Mouse (Mus musculus): ENCODE measurements at regions not wholly inside any gene's neighbourhood (a gene's known extent, or its start where the extent isn't known, plus 50 kb on each side); places are given as distances from the start of the nearest gene placed in this dataset.

DNA sequence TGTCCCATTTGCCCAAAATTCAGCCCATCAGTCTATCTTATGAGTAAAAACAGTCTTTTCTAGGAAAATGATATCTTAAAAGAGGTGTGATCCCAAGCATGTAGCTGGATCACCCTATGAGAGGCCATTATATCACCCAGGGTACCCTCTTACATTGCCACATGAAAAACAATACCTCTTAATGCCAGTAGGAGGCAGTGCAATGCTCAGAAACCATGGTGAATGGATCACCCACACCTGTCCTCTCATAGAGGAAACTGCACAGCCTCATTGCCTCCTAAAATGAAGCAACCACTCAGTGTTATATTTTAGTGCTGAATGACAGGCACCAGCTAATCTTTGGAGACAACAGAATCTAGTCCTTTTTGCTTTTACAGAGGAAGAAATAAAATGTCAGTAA is 114.0 kb upstream of the Nxt1 start:
- DNase-seq (ENCODE audit: low spot score in 2 of 2), result no peak

DNA sequence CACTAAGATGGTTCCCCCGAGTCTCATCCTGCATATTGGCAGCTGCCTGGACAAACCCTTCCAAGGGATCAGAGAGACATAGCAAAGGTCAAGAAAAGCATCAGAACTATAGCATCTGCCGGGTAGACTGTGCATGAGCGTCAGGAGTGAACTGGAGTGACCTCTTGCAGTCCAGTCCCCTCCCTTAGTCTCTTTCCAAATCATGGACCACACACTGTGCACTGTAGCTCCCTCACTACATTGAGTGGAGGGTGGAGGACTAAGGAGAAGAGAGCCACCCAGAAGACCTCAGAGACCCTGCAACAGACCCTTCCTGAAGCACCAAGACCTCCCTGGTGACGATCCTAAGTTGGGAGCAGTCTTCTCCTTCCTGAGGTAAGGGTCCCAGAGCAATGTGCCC is 107.8 kb upstream of the Cd93 start:
- DNase-seq (ENCODE audit: low spot score in 2 of 2), result no peak

DNA sequence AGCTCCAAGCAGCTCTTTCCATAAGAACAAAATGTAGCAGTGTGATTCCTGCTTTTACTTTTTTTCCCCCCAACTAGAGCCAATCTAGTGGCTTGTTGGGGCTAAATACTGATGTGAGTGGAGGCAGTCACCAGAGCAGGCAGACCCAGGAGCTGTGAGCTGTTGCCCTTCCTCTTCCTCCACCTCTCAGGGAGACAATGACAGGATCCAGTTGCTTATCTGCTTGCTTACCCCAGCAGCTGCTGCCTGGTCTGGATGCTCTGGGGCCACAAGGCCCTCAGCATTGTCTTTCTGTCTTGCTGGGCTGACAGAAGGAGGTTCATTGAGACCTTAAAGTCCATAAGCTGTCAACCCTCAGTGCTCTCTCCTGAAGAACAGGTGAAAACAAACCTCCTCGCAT is 106.3 kb upstream of the Cd93 start:
- no peak for DNase-seq (ENCODE audit: low spot score in 2 of 2)

DNA sequence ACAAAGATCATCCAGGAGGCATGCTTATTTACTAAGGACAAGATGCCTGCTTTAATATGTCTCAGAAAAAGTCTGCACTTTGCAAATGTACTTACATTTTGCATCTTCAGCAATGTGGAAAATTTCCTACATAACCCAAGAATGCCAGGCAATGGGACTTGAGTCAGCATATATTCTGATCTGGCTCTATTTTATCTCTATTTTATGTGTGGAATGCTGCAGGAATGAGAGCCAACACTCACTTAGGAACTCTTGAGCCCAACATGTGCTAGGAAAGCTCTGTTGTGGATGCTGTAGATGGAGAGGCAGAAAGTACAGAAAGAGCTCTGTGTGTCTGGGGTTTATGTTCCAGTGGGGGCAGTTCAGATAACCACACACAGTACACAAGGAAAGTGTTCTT is 99.0 kb upstream of the Cd93 start:
- DNase-seq (ENCODE audit: low spot score in 2 of 2), result no peak

DNA sequence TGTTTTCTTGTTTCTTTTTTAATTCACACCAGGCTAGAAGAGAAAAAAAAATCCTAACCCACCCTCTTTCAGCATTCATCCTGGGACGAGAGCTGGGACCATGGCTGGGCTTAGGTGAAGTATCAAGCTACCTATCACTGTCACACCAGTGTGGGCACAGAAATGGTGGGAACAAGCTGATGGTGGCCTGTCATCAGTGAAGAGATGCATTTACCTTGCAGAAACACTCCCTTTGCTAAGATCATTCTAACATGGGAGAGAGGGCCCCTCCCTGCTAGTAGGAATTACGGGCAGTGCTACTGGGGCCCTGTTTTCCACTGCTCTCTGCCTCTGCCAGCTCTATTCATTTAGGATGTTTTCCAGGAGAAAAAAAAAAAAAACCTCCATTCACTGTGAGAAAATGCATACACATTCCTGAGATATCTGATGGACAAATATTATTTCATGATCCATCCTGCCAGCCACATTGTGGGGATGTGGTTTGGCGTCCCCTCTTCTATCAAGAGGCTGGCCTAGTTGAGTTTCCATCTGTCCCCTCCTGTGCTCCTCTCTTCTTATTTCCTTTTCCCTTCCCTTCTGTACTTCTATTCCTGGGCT is 94.6 kb upstream of the Cd93 start:
- no peak for DNase-seq (ENCODE audit: low spot score in 2 of 2)

DNA sequence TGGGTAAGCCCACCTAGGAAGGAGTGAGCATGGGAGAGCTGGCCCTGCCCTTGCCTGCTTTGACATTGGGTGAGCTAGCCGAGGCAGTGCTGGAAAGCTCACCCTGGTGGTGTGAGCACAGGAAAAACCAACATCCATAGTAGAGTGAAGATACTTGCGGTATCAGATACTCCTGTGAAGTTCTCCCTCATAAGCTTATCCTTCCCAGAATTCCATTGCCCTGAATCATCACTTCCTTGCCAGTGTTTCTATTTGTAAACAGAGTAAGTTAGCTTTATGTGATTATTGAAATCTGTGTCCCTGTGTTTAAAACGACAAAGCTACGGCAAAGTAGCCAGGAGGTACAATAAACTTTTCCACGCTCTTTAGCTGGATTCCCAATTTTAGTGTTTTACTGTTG is 93.9 kb upstream of the Cd93 start:
- no peak for DNase-seq (ENCODE audit: low spot score in 2 of 2)

DNA sequence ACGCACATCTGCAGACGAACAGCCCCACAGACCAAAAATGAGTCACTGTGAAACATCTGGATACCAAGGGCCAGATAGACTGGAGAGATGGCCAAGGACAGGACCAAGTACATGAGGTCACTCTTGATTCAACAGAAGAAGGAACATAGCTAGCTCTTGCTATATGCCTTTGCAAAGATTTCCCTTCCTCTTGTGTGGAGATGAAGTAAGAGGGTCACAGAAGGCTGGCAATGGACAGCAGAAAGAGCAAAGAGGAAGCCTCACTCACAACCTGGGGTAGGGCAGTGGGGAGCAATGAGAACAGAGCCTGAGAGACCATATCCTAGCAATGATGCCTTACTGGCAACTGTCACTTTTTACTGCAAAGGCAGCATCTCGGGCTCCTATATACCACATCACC is 93.2 kb upstream of the Cd93 start:
- no peak for DNase-seq (ENCODE audit: low spot score in 2 of 2)

DNA sequence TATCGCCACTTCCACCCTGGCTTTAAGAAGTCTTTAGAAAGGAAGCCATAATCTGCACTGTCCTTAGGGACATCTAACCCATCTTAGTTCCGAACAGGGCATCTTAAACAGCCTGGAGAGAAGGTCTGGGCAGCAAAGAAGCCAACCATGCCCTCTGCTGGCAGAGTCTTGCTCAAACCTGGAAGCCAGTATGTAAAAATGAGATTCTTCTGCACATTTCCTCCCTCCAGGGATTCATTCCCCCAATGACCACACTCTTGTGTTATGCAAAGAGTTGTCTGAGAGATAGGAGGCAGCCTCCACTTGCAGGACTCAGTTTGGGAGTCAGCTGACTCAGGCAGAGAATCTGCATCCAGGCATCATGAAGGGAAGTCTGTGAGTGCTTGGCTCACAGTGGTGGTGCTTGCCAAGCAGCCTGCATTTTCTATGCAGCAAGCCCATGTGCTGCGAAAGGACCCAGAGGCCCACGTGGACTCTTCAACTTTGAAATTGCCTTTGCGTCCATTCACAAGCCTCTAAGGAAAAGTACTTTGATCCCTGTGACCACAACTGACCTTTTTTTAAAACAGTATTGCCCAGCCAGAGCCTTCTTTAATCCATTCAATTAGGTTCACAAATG is 92.3 kb upstream of the Cd93 start:
- peak in 1 of 2 experiments; percentile 15 for DNase-seq (ENCODE audit: low spot score in 2 of 2)

DNA sequence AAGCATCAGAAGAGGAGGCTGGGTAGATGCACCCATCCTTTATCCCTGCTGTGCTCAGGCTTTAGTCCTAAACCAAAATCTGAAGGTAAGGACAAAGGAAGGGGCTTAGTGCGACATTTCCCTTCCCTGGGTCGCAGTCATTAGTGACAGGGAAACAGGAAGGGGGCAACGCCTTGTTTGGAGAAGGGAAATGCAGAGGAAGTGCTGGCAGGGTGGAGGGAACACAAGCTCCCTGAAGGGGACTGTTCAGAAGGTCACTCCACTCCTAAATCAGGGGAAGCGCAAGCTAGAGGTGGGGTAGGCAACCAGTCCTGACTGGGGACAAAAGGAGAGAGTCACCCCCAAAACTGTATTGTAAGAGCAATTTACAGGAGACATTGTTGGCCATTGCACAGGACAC is 88.7 kb upstream of the Cd93 start:
- no peak for DNase-seq (ENCODE audit: low spot score in 2 of 2)

DNA sequence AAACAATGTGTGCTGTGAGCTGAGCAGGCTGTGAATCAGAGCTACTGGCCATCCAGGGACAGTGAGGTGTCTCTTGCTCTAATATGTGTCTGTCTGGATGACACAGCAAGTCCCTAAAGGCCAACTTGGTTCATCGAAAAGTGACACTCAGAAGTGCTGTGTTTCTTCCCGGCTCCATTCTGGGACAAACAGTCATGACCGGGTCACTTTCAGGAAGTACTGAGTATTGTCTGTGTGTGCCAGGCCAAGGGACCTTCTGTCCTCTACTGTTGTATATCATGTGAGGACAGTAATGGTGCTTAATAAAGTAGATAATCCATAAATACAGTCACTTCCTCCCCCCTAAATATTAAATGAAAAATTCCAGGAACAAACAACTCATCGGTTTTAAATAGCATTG is 87.2 kb upstream of the Cd93 start:
- no peak for DNase-seq (ENCODE audit: low spot score in 2 of 2)

DNA sequence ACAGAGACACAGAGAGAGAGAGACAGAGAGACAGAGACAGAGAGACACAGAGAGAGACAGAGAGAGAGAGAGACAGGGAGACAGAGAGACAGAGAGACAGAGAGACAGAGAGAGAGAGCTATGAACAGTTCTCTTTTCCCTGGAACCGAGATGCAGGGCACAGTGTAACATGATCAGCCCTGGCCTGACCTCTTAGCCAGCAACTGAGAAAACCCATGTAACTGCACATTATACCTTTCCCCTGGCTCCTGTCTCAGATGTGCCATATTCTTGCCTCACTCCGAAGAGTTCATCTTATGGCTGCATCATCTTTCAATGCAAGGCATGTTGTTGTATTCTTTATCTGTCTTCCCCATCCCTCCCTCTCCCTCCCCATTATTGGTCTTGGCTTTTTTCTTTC is 86.5 kb upstream of the Cd93 start:
- no peak for DNase-seq (ENCODE audit: low spot score in 2 of 2)

DNA sequence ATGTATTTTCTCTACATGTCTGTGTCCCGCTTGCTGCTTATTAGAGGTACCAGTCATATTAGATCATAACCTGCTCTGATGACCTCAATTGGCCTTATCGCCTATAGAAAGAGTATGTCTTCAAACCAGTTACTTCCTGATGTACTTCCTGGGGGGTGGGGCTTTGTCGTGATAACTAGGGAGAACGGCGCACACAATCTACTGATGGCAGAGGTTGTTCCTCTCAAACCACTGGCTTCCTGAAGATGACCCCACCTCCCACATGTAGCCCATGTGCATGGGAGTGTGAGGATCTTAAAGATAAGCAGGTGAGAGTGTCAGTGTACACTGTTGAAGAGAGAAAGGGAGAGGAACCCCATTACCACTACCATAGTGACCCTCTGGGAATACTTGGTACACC is 84.4 kb upstream of the Cd93 start:
- no peak for DNase-seq (ENCODE audit: low spot score in 2 of 2)

DNA sequence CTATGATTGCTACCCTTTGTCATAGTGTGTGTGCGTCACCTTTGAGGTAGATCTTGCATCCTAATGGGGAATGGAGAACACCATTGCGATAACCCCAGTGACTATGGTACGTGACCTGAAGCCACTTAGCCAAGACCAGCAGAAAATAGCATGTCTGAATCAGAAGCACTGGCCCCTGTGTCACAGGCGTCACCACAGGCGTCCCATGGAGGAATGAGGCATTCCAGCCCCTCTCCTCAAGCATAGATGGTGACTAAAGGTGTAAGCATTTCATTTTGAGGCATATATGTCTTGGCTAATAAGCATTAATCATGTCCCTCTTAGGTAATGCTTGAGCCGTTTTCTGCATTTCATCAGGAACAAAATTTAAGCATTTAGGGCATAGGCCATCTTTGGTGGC is 82.1 kb upstream of the Cd93 start:
- DNase-seq (ENCODE audit: low spot score in 2 of 2), result no peak

DNA sequence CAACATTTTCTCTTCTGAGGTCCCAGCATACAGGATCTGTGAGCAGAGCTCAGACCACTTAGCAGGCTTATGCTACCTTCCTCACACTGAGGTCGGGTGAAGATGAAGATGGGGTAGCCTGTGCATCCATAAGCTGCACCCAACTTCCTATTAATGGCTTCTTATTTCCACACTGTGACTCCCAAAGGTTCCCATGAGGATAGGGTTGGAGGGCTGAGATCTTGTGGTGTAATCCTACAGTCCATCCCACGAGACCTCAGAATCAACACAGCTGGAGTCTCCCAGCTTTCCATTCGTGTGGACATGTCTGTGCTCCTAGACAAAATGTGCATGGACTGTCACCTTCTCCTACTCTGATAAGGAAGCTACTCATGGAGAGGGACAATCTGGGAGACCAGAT is 80.0 kb upstream of the Cd93 start:
- no peak for DNase-seq (ENCODE audit: low spot score in 2 of 2)

DNA sequence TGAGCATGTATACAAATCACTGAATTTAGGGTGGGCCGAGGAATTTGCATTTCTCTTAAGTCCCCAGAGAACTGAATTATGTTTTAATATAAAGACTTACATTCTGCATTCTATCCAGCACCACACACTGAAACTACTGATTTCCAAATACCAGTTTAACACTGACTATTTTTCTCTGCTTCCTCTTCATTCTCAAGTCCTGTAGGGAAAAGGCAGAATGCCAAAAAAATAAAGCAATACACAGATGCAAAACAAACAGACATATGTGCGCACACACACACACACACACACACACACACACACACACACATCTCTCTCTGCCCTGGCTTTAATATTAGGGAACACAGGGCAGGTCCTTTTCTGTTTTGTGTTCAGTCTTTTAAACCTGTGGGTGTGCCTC is 79.6 kb upstream of the Cd93 start:
- DNase-seq (ENCODE audit: low spot score in 2 of 2), result no peak

DNA sequence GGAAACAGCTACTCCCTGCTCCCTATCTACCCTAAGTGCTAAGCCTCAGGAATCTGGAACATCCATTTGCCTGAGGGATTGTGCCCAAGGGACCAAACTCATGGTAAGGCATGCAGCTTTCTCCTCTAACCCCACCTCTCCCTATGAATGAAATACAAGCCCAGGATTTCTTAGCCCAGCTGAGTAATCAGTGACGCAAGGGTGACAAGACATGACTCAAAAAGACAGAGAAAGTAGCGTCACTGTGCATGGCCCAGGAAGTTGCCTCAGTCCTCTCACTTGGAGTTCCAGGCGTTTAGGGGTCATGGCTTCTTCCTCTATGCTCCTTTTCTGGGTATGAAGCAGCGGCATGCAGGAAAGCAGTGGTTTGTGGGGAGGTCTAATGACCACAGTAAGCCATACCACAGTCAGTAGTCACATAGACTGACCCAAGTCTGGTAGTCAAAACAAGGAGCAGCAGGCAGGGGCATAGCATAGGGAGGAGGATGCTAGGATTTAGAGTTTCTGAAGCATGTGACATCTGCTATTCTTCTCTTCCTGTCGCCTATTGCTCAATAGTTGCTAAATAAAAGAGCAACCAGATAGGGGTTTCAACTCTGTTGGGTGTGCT is 78.7 kb upstream of the Cd93 start:
- DNase-seq (ENCODE audit: low spot score in 2 of 2), result no peak

DNA sequence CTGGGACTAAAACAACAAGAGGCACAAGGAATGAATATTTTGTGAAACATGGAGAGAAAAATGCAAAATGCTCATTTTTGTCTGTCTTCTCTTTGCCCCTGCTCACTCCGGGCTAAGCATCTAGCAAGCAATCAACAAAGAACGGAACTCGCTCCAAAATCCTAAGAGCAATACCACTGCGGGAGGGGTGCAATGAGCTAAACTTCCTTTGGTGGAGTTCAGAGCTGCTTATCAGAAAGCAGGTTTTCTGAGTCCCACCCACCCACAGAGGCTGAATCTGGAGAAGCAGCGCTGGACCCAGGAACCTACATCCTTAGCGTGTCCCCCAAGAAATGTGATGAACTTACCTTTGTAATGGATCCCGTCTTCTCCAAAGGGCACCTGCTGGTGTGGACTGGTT is 76.9 kb upstream of the Cd93 start:
- no peak for DNase-seq (ENCODE audit: low spot score in 2 of 2)

DNA sequence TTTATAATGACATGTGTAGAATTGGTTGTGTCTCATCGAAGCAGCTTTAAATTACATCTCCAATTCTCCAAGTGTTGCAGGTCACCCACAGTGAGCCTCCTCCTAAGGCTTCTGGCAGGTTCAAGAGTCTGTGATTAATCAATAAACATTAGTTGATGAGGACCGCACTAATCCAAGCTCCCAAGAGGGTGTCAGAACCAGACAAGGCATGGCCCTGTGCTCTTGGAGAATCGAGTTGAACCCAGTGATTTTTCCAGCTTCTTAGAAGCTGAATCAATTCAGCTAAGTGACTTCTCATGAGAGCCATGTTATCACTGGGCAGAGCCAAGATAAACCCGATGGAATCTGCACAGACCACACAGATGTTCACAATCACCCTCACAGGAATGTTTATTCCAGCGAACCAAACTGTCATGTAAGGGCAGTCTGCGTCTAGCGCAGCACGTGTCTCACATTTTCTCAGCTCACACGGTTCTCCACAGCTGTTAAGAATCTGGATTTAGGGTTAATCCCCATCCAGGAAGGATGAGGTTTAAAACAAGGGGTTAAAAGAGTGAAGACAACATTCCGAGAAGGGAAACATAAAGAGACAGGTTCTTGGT is 76.4 kb upstream of the Cd93 start:
- no peak for DNase-seq (ENCODE audit: low spot score in 2 of 2)

DNA sequence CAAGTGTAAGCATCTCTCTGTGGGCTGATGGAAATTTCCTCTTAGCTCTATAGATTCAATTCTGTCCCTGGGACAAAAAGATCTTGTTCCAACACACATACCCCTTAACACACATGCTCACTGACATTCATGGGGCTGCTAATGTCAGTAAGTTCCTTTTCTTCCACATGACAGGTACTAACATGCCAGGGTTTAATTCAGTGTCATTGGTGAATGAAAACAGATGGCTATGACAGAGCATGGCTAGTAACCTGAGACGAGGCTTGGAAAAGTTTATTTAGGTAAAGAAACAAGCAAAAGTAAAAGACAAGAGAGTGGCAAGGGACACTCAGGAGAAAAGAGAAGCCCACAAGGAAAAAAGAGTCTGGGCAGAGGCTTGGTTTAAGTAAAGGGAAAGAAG is 74.5 kb upstream of the Cd93 start:
- no peak for DNase-seq (ENCODE audit: low spot score in 2 of 2)

DNA sequence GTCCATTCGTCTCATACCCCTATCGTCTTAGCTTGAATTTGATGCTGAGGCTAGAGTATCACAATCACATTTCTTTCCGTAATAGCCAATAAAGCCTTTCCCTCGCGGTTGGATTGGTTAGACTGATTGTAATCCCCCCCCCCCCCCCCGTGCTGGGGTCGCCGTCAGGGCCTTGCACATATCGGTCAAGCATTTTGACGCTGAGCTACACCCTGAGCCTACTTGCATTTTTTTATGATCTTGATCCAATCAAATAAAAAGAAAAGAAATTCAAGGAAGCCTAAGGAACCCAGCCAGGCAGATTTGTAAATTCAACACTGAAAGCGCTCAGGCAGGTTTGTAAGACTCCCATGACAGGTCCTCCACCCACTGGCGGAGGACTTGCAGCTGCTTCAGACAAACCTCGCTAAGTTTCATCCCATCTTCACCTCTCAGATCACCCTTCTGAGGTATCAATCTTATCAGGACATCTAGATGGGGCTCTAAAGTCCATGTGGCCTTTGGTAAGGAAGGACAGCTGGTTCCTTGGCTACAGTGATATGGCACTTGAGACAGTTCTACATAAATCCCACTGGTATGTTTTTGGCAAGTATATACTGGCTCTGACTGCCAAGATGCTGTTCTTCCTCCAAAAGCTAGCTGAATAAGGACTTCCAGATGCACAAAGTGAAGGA is 66.8 kb upstream of the Cd93 start:
- no peak for DNase-seq (ENCODE audit: low spot score in 2 of 2)

DNA sequence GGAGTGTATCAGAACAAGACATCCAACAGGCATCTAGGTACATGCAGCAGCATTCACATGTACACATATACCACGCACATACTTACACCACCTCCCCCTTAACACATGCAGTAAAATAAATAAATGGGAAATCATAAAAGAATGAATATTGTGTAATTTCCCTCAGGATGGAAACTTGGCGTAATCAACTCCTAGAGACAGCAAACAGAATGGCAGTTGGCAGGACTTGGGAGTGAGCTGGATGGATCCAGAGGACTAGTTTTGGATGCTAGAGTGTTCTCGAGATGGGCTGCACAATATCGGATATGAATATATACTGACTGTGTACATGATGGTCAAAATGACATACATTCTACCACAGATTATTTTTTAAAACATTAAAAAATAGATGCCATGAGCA is 66.0 kb upstream of the Cd93 start:
- no peak for DNase-seq (ENCODE audit: low spot score in 2 of 2)

DNA sequence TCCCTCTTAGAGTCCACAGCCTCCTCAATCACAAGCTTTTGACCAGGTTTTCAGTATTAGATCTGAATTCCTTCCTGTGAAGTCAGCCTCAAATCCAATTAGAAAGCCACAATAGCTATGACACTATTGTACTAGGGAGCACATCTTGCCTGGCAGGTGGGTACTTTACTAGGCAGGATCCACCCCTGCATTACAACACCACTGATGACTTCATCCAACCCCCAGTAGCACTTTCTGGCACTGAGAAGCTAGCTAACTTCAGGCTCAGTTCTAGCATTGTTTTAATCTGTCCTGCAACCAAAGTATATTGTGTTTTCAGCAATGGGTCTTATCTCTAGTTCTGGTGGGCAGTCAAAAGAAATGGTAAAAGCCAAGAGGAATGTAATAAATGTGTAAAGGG is 64.2 kb upstream of the Cd93 start:
- no peak for DNase-seq (ENCODE audit: low spot score in 2 of 2)

DNA sequence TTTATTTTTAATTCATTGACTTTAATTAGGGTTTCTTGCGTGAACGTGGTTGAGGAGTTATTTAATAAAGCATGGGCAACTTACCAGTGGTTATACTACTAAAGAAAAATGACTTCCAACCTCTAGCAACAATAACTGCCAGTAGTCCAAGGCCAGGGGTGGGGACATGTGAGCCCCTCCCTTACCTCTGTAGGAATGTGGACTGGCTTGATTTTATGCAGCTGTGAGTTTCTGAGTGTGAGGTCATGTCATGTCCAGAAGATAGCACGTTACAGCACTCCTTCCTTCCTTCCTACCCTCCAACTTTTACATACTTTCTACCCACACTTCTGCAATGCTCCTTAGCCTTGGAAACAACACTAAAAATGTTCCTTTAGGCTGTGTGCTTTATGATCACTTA is 63.6 kb upstream of the Cd93 start:
- no peak for DNase-seq (ENCODE audit: low spot score in 2 of 2)

Measured in right cerebral cortex, postnatal 36 days (tissue).